Mouse (Mus musculus): ENCODE results near the gene Wwox. TPM values are rescaled to one million over a fixed set of nuclear protein-coding genes. Genes with fewer than 3 reads are reported as not detected.

The Wwox gene
- total RNA-seq, 1 experiment = 12.5 TPM

GRCm38 (mm10) chr8:115159711-115160374 lies 720.4 kb downstream of the Wwox start:
- peaks cover 8 to 10% of the 10 kb centered on the region in 2 experiments for H3K4me1 ChIP-seq (ENCODE audit: control insufficient read depth in 2 of 2, insufficient read depth in 2 of 2, low read length in 2 of 2, poor library complexity in 1 of 2)

DNA sequence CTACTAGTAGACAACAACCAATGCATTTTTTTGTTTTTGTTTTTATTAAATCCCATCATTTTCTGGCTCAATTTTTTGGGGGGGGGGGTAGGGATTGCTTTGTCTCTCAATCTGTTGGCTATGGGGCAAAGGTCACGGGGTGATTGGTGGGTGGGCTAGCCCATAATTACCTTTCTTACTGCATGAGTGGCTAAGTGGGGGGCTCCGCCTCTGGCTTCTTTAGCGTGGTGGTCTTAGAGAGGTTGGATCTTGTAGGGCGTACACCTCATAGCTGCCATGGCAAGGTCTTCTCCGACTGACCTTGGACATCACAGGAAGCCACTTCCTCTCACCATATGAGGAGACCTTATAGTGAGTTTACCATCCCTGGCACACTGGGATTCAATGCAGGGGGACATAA lies 721.0 kb downstream of the Wwox start:
- Histone ChIP-seq H3K9ac (ENCODE audit: insufficient read depth, low read depth, low read length, poor library complexity, severe bottlenecking) (no peak overlapping the region), H3K9me3 (ENCODE audit: control insufficient read depth, insufficient read depth, low read depth, low read length) (no peaks in the 10 kb centered on the region), H3K4me1 (ENCODE audit: control insufficient read depth in 2 of 2, insufficient read depth in 2 of 2, low read length in 2 of 2, poor library complexity in 1 of 2) (peaks cover 8 to 10% of the 10 kb centered on the region in 2 experiments), H3K4me3 (ENCODE audit: insufficient read depth in 1 of 2, low read depth in 1 of 2, low read length in 2 of 2, poor library complexity in 1 of 2, severe bottlenecking in 1 of 2) (no peak overlapping the region), H3K27ac (ENCODE audit: insufficient read depth, low read depth, low read length, poor library complexity, severe bottlenecking) (no peak overlapping the region), H3K36me3 (ENCODE audit: control insufficient read depth, insufficient read depth, low read length, poor library complexity, severe bottlenecking) (no peaks in the 10 kb centered on the region)
- DNase-seq (ENCODE audit: low read depth, low spot score) = no peak
- in situ Hi-C loops (cut with MboI; ENCODE audit: low sequenced_read_pairs in 2 of 2, unreplicated experiment in 2 of 2) = no loop called here
- TF ChIP-seq ZNF384 (IDR thresholded peaks at IDR 0.05; ENCODE audit: low read depth, low read length) = no peak
- no peak for TF ChIP-seq CHD2 (IDR thresholded peaks at IDR 0.05; ENCODE audit: low read depth, low read length)
- TF ChIP-seq HCFC1 (IDR thresholded peaks at IDR 0.05; ENCODE audit: borderline replicate concordance, insufficient read depth, low read length) = no peak
- TF ChIP-seq MAFK (IDR thresholded peaks at IDR 0.05; ENCODE audit: insufficient read depth, low read depth, low read length) = no peak
- no peak for TF ChIP-seq ZC3H11A (IDR thresholded peaks at IDR 0.05; ENCODE audit: borderline replicate concordance, low read depth, low read length)

More at GRCm38 (mm10) chr8:115159711-115160374, 720.4 kb downstream of the Wwox start:
- DNase-seq (ENCODE audit: low read depth, low spot score) = no peak
- Histone ChIP-seq H3K9me3 (ENCODE audit: control insufficient read depth, insufficient read depth, low read depth, low read length) (no peaks in the 10 kb centered on the region), H3K27ac (ENCODE audit: insufficient read depth, low read depth, low read length, poor library complexity, severe bottlenecking) (no peak overlapping the region), H3K9ac (ENCODE audit: insufficient read depth, low read depth, low read length, poor library complexity, severe bottlenecking) (no peak overlapping the region), H3K36me3 (ENCODE audit: control insufficient read depth, insufficient read depth, low read length, poor library complexity, severe bottlenecking) (no peaks in the 10 kb centered on the region), H3K4me3 (ENCODE audit: insufficient read depth in 1 of 2, low read depth in 1 of 2, low read length in 2 of 2, poor library complexity in 1 of 2, severe bottlenecking in 1 of 2) (peak overlapping the region; percentile 12 to 16; a peak in 1 of 4 replicates)
- no peak for TF ChIP-seq HCFC1 (IDR thresholded peaks at IDR 0.05; ENCODE audit: borderline replicate concordance, insufficient read depth, low read length)
- no peak for TF ChIP-seq CHD2 (IDR thresholded peaks at IDR 0.05; ENCODE audit: low read depth, low read length)
- TF ChIP-seq ZC3H11A (IDR thresholded peaks at IDR 0.05; ENCODE audit: borderline replicate concordance, low read depth, low read length) = no peak
- TF ChIP-seq ZNF384 (IDR thresholded peaks at IDR 0.05; ENCODE audit: low read depth, low read length) = no peak
- TF ChIP-seq MAFK (IDR thresholded peaks at IDR 0.05; ENCODE audit: insufficient read depth, low read depth, low read length) = no peak
- in situ Hi-C loops (cut with MboI; ENCODE audit: low sequenced_read_pairs in 2 of 2, unreplicated experiment in 2 of 2) = no loop called here

GRCm38 (mm10) chr8:115161520-115161919 lies 722.1 kb downstream of the Wwox start:
- Histone ChIP-seq H3K27ac (ENCODE audit: insufficient read depth, low read depth, low read length, poor library complexity, severe bottlenecking) (no peak overlapping the region), H3K4me3 (ENCODE audit: insufficient read depth in 1 of 2, low read depth in 1 of 2, low read length in 2 of 2, poor library complexity in 1 of 2, severe bottlenecking in 1 of 2) (no peak overlapping the region), H3K9me3 (ENCODE audit: control insufficient read depth, insufficient read depth, low read depth, low read length) (no peaks in the 10 kb centered on the region), H3K36me3 (ENCODE audit: control insufficient read depth, insufficient read depth, low read length, poor library complexity, severe bottlenecking) (no peaks in the 10 kb centered on the region), H3K4me1 (ENCODE audit: control insufficient read depth in 2 of 2, insufficient read depth in 2 of 2, low read length in 2 of 2, poor library complexity in 1 of 2) (peaks cover 8 to 10% of the 10 kb centered on the region in 2 experiments), H3K9ac (ENCODE audit: insufficient read depth, low read depth, low read length, poor library complexity, severe bottlenecking) (no peak overlapping the region)
- in situ Hi-C loops (cut with MboI; ENCODE audit: low sequenced_read_pairs in 2 of 2, unreplicated experiment in 2 of 2) = no loop called here
- TF ChIP-seq CHD2 (IDR thresholded peaks at IDR 0.05; ENCODE audit: low read depth, low read length) = no peak
- TF ChIP-seq MAFK (IDR thresholded peaks at IDR 0.05; ENCODE audit: insufficient read depth, low read depth, low read length) = no peak
- TF ChIP-seq ZNF384 (IDR thresholded peaks at IDR 0.05; ENCODE audit: low read depth, low read length) = no peak
- TF ChIP-seq ZC3H11A (IDR thresholded peaks at IDR 0.05; ENCODE audit: borderline replicate concordance, low read depth, low read length) = no peak
- TF ChIP-seq HCFC1 (IDR thresholded peaks at IDR 0.05; ENCODE audit: borderline replicate concordance, insufficient read depth, low read length) = no peak
- DNase-seq (ENCODE audit: low read depth, low spot score) = no peak

DNA sequence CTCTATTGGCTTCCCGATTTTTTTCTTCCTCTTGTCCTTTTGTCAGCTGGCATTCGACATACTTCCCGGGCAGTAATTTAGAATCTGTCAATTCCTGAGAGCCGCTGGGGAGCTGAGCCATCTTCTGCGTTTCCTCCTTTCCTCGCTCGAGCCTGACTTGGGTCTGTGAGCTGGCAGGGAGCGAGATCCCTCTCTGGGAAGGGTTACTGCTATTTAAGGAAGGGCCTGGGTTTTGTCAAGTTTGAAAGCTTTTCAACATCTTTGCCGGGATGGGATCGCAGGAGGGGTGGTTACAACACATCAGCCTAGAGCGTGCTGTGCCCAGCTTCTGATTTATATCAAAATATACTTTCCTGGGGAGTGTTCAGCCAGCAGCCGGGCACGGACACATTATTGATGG lies 725.4 kb downstream of the Wwox start:
- no peaks in the 10 kb centered on the region for H3K9me3 ChIP-seq (ENCODE audit: control insufficient read depth, insufficient read depth, low read depth, low read length)
- peaks cover 0 to 2% of the 10 kb centered on the region in 2 experiments; a peak in 3 of 4 replicates for H3K4me1 ChIP-seq (ENCODE audit: control insufficient read depth in 2 of 2, insufficient read depth in 2 of 2, low read length in 2 of 2, poor library complexity in 1 of 2)
- no peak overlapping the region for H3K27ac ChIP-seq (ENCODE audit: insufficient read depth, low read depth, low read length, poor library complexity, severe bottlenecking)
- in situ Hi-C loops (cut with MboI; ENCODE audit: low sequenced_read_pairs in 2 of 2, unreplicated experiment in 2 of 2) = no loop called here
- no peak for DNase-seq (ENCODE audit: low read depth, low spot score)
- TF ChIP-seq ZNF384 (IDR thresholded peaks at IDR 0.05; ENCODE audit: low read depth, low read length) (no peak), ZC3H11A (IDR thresholded peaks at IDR 0.05; ENCODE audit: borderline replicate concordance, low read depth, low read length) (no peak), CHD2 (IDR thresholded peaks at IDR 0.05; ENCODE audit: low read depth, low read length) (no peak), HCFC1 (IDR thresholded peaks at IDR 0.05; ENCODE audit: borderline replicate concordance, insufficient read depth, low read length) (no peak), MAFK (IDR thresholded peaks at IDR 0.05; ENCODE audit: insufficient read depth, low read depth, low read length) (no peak)
- H3K4me3 ChIP-seq (ENCODE audit: insufficient read depth in 1 of 2, low read depth in 1 of 2, low read length in 2 of 2, poor library complexity in 1 of 2, severe bottlenecking in 1 of 2) = no peak overlapping the region
- H3K36me3 ChIP-seq (ENCODE audit: control insufficient read depth, insufficient read depth, low read length, poor library complexity, severe bottlenecking) = no peaks in the 10 kb centered on the region
- no peak overlapping the region for H3K9ac ChIP-seq (ENCODE audit: insufficient read depth, low read depth, low read length, poor library complexity, severe bottlenecking)

Measured in ES-E14 (cell line).